Mouse (Mus musculus) midbrain, embryonic 12.5 days (tissue): ENCODE data around the gene Hspa12a. TPM values are rescaled to one million over a fixed set of nuclear protein-coding genes. Genes with fewer than 3 reads are reported as not detected.

Source experiments
- ATAC-seq: fragments of 200-750 bp; cut with Nextera tagmentation; 2 replicates; pipeline ENCODE4 v1.8.0; 2017; ENCODE audit warnings: low read depth, moderate TSS enrichment, moderate library complexity; ENCODE audit not compliant: low FRiP score
- H3K27ac ChIP-seq: fragments of 300-500 bp; sonication (generic); replicated peaks from 2 replicates; pipeline ENCODE4 v1.5.1; 2016; ENCODE audit warnings: mild to moderate bottlenecking
- H3K27me3 ChIP-seq: fragments of 300-500 bp; sonication (generic); 2 replicates; pipeline ENCODE4 v1.6.1; 2016; ENCODE audit warnings: mild to moderate bottlenecking
- H3K36me3 ChIP-seq: fragments of 300-500 bp; sonication (generic); 2 replicates; pipeline ENCODE4 v1.6.1; 2016
- H3K4me1 ChIP-seq: fragments of 300-500 bp; sonication (generic); 2 replicates; pipeline ENCODE4 v1.6.1; 2016
- H3K4me2 ChIP-seq: fragments of 300-500 bp; sonication (generic); replicated peaks from 2 replicates; pipeline ENCODE4 v1.6.1; 2016; ENCODE audit warnings: mild to moderate bottlenecking, moderate library complexity
- H3K4me3 ChIP-seq: fragments of 300-500 bp; sonication (generic); 2 replicates; pipeline ENCODE4 v1.5.1; 2016; ENCODE audit warnings: mild to moderate bottlenecking
- H3K9ac ChIP-seq: fragments of 300-500 bp; sonication (generic); replicated peaks from 2 replicates; pipeline ENCODE4 v1.6.1; 2016; ENCODE audit warnings: mild to moderate bottlenecking, moderate library complexity
- H3K9me3 ChIP-seq: fragments of 300-500 bp; sonication (generic); 2 replicates; pipeline ENCODE4 v1.6.1; 2016; ENCODE audit warnings: mild to moderate bottlenecking
- WGBS: fragments of 180-500 bp; shearing (Covaris S2); methylation state at CpG from one replicate; pipeline ENCODE4 v1.1.7; 2016; 5-methylcytosine and 5-hydroxymethylcytosine counted together
- polyA plus RNA-seq: library from polyadenylated mRNA; unstranded; fragments of >200 nt; fragmentation: Nextera tagmentation; extraction: Ambion mirVana; gene quantifications from 2 replicates; pipeline ENCODE4 v1.2.1, GENCODE M21; 2016

Hspa12a gene
- polyA plus RNA-seq, result 27.9 and 28.0 TPM in 2 replicates

- peak within 1 kb of the TSS; percentile 71 for H3K27ac ChIP-seq
- under 1% methylated on average over 65 of the region's 65 CpGs for WGBS
- H3K27me3 ChIP-seq, result peaks cover 50% of the 10 kb centered on the region
- H3K9me3 ChIP-seq, result no peaks in the 10 kb centered on the region
- H3K36me3 ChIP-seq, result no peaks in the 10 kb centered on the region
- H3K4me3 ChIP-seq, result peak within 1 kb of the TSS; percentile 70
- ATAC-seq, result peak; percentile 98
- H3K4me2 ChIP-seq, result peak within 1 kb of the TSS; percentile 84
- H3K9ac ChIP-seq, result peak within 1 kb of the TSS; percentile 87
- H3K4me1 ChIP-seq, result peaks cover 15% of the 10 kb centered on the region
Measured at GRCm38 (mm10) chr19:58942841-58943828, at the start of gene Hspa12a, which contains the start of gene Eno4. Hspa12a (minus strand) TSS chr19:58943654. Eno4 (plus strand) TSS chr19:58943425.

GRCm38 (mm10) chr19:58981571-58981970 lies 38.1 kb upstream of the Hspa12a start:
- no peaks in the 10 kb centered on the region for H3K36me3 ChIP-seq
- peaks cover 82% of the 10 kb centered on the region for H3K27me3 ChIP-seq
- no peak overlapping the region for H3K4me2 ChIP-seq

GRCm38 (mm10) chr19:58980056-58980440 lies 36.6 kb upstream of the Hspa12a start:
- ATAC-seq, result no peak
- H3K27me3 ChIP-seq, result peaks cover 83% of the 10 kb centered on the region
- H3K27ac ChIP-seq, result no peak overlapping the region
- H3K36me3 ChIP-seq, result no peaks in the 10 kb centered on the region
- 28% methylated on average over 5 of the region's 5 CpGs for WGBS
- H3K4me2 ChIP-seq, result peak overlapping the region; percentile 25
- H3K4me1 ChIP-seq, result peaks cover 28% of the 10 kb centered on the region
- no peak overlapping the region for H3K4me3 ChIP-seq
- no peak overlapping the region for H3K9ac ChIP-seq
- H3K9me3 ChIP-seq, result no peaks in the 10 kb centered on the region

More at GRCm38 (mm10) chr19:58981571-58981970, 38.1 kb upstream of the Hspa12a start:
- 12% methylated on average over 9 of the region's 9 CpGs for WGBS
- ATAC-seq, result no peak
- Histone ChIP-seq H3K4me1 (peaks cover 28% of the 10 kb centered on the region), H3K9ac (no peak overlapping the region), H3K4me3 (no peak overlapping the region), H3K27ac (no peak overlapping the region), H3K9me3 (no peaks in the 10 kb centered on the region)

GRCm38 (mm10) chr19:58979436-58980055 lies 36.1 kb upstream of the Hspa12a start:
- Histone ChIP-seq H3K27ac (no peak overlapping the region), H3K4me3 (no peak overlapping the region), H3K4me2 (peak overlapping the region; percentile 25), H3K4me1 (peaks cover 28% of the 10 kb centered on the region), H3K36me3 (no peaks in the 10 kb centered on the region), H3K9ac (no peak overlapping the region), H3K9me3 (no peaks in the 10 kb centered on the region), H3K27me3 (peaks cover 83% of the 10 kb centered on the region)
- no peak for ATAC-seq
- 24% methylated on average over 13 of the region's 13 CpGs for WGBS

- Histone ChIP-seq H3K36me3 (no peaks in the 10 kb centered on the region), H3K4me1 (peaks cover 28% of the 10 kb centered on the region), H3K27me3 (peaks cover 80% of the 10 kb centered on the region), H3K9ac (no peak overlapping the region), H3K27ac (no peak overlapping the region), H3K4me2 (peak overlapping the region; percentile 25; the same call in 1 of the 2 replicates), H3K9me3 (no peaks in the 10 kb centered on the region), H3K4me3 (no peak overlapping the region)
- 0 out of 2 replicates have a peak, but pooled peaks have one; percentile 56 for ATAC-seq
- 60% methylated on average over 11 of the region's 11 CpGs for WGBS
Measured at GRCm38 (mm10) chr19:58978401-58979171, 35.1 kb upstream of the Hspa12a start.

- no peak overlapping the region for H3K9ac ChIP-seq
- no peaks in the 10 kb centered on the region for H3K9me3 ChIP-seq
- WGBS, result 76% methylated on average over 11 of the region's 11 CpGs
- no peak overlapping the region for H3K27ac ChIP-seq
- H3K4me2 ChIP-seq, result no peak overlapping the region
- peaks cover 18% of the 10 kb centered on the region for H3K4me1 ChIP-seq
- no peaks in the 10 kb centered on the region for H3K36me3 ChIP-seq
- no peak for ATAC-seq
- peaks cover 92% of the 10 kb centered on the region for H3K27me3 ChIP-seq
- H3K4me3 ChIP-seq, result no peak overlapping the region
Measured at GRCm38 (mm10) chr19:58975216-58975863, 31.9 kb upstream of the Hspa12a start.

GRCm38 (mm10) chr19:58974126-58974525 lies 30.7 kb upstream of the Hspa12a start:
- no peaks in the 10 kb centered on the region for H3K36me3 ChIP-seq
- 80% methylated on average over 8 of the region's 8 CpGs for WGBS
- no peak overlapping the region for H3K4me3 ChIP-seq
- no peak for ATAC-seq
- no peak overlapping the region for H3K27ac ChIP-seq
- H3K4me1 ChIP-seq, result peaks cover 9% of the 10 kb centered on the region
- no peak overlapping the region for H3K9ac ChIP-seq
- no peak overlapping the region for H3K4me2 ChIP-seq
- H3K27me3 ChIP-seq, result peaks cover 95% of the 10 kb centered on the region
- H3K9me3 ChIP-seq, result no peaks in the 10 kb centered on the region

GRCm38 (mm10) chr19:58970826-58971225 lies 27.4 kb upstream of the Hspa12a start:
- Histone ChIP-seq H3K36me3 (no peaks in the 10 kb centered on the region), H3K4me1 (peaks cover 10% of the 10 kb centered on the region), H3K27me3 (peaks cover 94% of the 10 kb centered on the region), H3K9ac (no peak overlapping the region), H3K4me3 (no peak overlapping the region), H3K4me2 (no peak overlapping the region), H3K27ac (no peak overlapping the region), H3K9me3 (no peaks in the 10 kb centered on the region)
- 89% methylated on average over 13 of the region's 13 CpGs for WGBS
- ATAC-seq, result no peak

GRCm38 (mm10) chr19:58968731-58969506 lies 25.5 kb upstream of the Hspa12a start:
- no peaks in the 10 kb centered on the region for H3K36me3 ChIP-seq
- H3K4me1 ChIP-seq, result peaks cover 10% of the 10 kb centered on the region
- ATAC-seq, result no peak
- no peaks in the 10 kb centered on the region for H3K9me3 ChIP-seq
- H3K9ac ChIP-seq, result no peak overlapping the region
- no peak overlapping the region for H3K4me3 ChIP-seq
- H3K27me3 ChIP-seq, result peaks cover 93% of the 10 kb centered on the region
- H3K27ac ChIP-seq, result no peak overlapping the region
- WGBS, result 11% methylated on average over 15 of the region's 15 CpGs
- H3K4me2 ChIP-seq, result peak overlapping the region; percentile 36

GRCm38 (mm10) chr19:58963011-58963410 lies 19.6 kb upstream of the Hspa12a start:
- no peaks in the 10 kb centered on the region for H3K4me1 ChIP-seq
- no peak overlapping the region for H3K4me3 ChIP-seq
- H3K27ac ChIP-seq, result no peak overlapping the region
- no peak overlapping the region for H3K9ac ChIP-seq
- ATAC-seq, result no peak
- peaks cover 75% of the 10 kb centered on the region for H3K27me3 ChIP-seq
- WGBS, result 79% methylated on average over 8 of the region's 8 CpGs
- no peaks in the 10 kb centered on the region for H3K36me3 ChIP-seq
- H3K9me3 ChIP-seq, result no peaks in the 10 kb centered on the region
- no peak overlapping the region for H3K4me2 ChIP-seq
